Mouse (Mus musculus) stomach, postnatal 0 days (tissue): ENCODE data around the gene Exoc8. TPM values are rescaled to one million over a fixed set of nuclear protein-coding genes. Genes with fewer than 3 reads are reported as not detected.

Experiments
- ATAC-seq: fragments of 200-750 bp; cut with Nextera tagmentation; 2 replicates; pipeline ENCODE4 v1.8.0; 2017; ENCODE audit not compliant: low FRiP score, low TSS enrichment
- DNase-seq: peaks from one replicate; pipeline ENCODE4 v3.0.0-alpha.2; 2016; ENCODE audit warnings: low spot score
- H3K27ac ChIP-seq: fragments of 300-500 bp; sonication (generic); replicated peaks from 2 replicates; pipeline ENCODE4 v1.5.1; 2014; ENCODE audit warnings: mild to moderate bottlenecking, control low read depth
- H3K27me3 ChIP-seq: fragments of 300-500 bp; sonication (generic); 2 replicates; pipeline ENCODE4 v1.6.1; 2014; ENCODE audit warnings: low read length; ENCODE audit not compliant: control insufficient read depth, insufficient read depth
- H3K36me3 ChIP-seq: fragments of 300-500 bp; sonication (generic); 2 replicates; pipeline ENCODE4 v1.6.1; 2014; ENCODE audit warnings: low read length, mixed read lengths; ENCODE audit not compliant: control insufficient read depth, insufficient read depth
- H3K4me1 ChIP-seq: fragments of 300-500 bp; sonication (generic); replicated peaks from 2 replicates; pipeline ENCODE4 v1.6.1; 2014; ENCODE audit warnings: antibody characterized with exemption; ENCODE audit not compliant: control insufficient read depth, insufficient read depth
- H3K4me2 ChIP-seq: fragments of 300-500 bp; sonication (generic); replicated peaks from 2 replicates; pipeline ENCODE4 v1.6.1; 2014; ENCODE audit warnings: low read depth, mild to moderate bottlenecking, control low read depth, moderate library complexity
- H3K4me3 ChIP-seq: fragments of 300-500 bp; sonication (generic); 2 replicates; pipeline ENCODE4 v1.5.1; 2014; ENCODE audit warnings: low read depth, low read length, control low read depth
- H3K9ac ChIP-seq: fragments of 300-500 bp; sonication (generic); 2 replicates; pipeline ENCODE4 v1.6.1; 2014; ENCODE audit warnings: mild to moderate bottlenecking, low read length, control low read depth, mixed read lengths
- H3K9me3 ChIP-seq: fragments of 300-500 bp; sonication (generic); 2 replicates; pipeline ENCODE4 v1.6.1; 2016; ENCODE audit warnings: low read length; ENCODE audit not compliant: control insufficient read depth
- CTCF ChIP-seq: IDR thresholded peaks from 2 replicates; pipeline ENCODE4 v1.5.1; 2016; ENCODE audit warnings: antibody characterized with exemption, low read depth, mild to moderate bottlenecking, moderate library complexity
- EP300 ChIP-seq: optimal IDR thresholded peaks from 2 replicates; pipeline ENCODE3; 2016; ENCODE audit warnings: antibody characterized with exemption
- WGBS: fragments of 180-500 bp; shearing (Covaris S2); extraction: QIAGEN DNeasy Blood & Tissue Kit; methylation state at CpG from one replicate; pipeline ENCODE4 v1.1.7; 2014; 5-methylcytosine and 5-hydroxymethylcytosine counted together
- polyA plus RNA-seq: library from polyadenylated mRNA; unstranded; fragments of >200 nt; fragmentation: Nextera tagmentation; extraction: Ambion mirVana; gene quantifications from 2 replicates; pipeline ENCODE4 v1.2.1, GENCODE M21; 2015

The Exoc8 gene
- 4.9 and 5.9 TPM in 2 replicates for polyA plus RNA-seq

GRCm38 (mm10) chr8:124897386-124898250, at the start of gene Exoc8, which contains the start of gene Sprtn:
Gene Exoc8, minus strand, starts transcription at chr8:124897705.
Gene Sprtn, plus strand, starts transcription at chr8:124897886.
- DNase-seq: peak; percentile 98
- H3K27ac ChIP-seq: peak within 1 kb of the TSS; percentile 90
- no peaks in the 10 kb centered on the region for H3K9me3 ChIP-seq
- H3K27me3 ChIP-seq: no peaks in the 10 kb centered on the region
- H3K4me1 ChIP-seq: peaks cover 14% of the 10 kb centered on the region; the same call in 1 of the 2 replicates
- H3K4me2 ChIP-seq: peak within 1 kb of the TSS; percentile 98
- H3K36me3 ChIP-seq: peaks cover 21% of the 10 kb centered on the region
- WGBS: under 1% methylated on average over 114 of the region's 114 CpGs
- peak; percentile 86 for ATAC-seq
- H3K4me3 ChIP-seq: peak within 1 kb of the TSS; percentile 86
- no peak for TF ChIP-seq CTCF
- TF ChIP-seq EP300: no peak
- H3K9ac ChIP-seq: peak within 1 kb of the TSS; percentile 87

- Histone ChIP-seq H3K4me1 (no peaks in the 10 kb centered on the region; the same call in 1 of the 2 replicates), H3K27ac (no peak overlapping the region), H3K4me3 (no peak overlapping the region), H3K9ac (no peak overlapping the region), H3K27me3 (no peaks in the 10 kb centered on the region), H3K9me3 (no peaks in the 10 kb centered on the region), H3K36me3 (0 out of 2 replicates have a peak, but pooled peaks cover 5% of the 10 kb centered on the region), H3K4me2 (no peak overlapping the region)
- ATAC-seq (no peak), DNase-seq (no peak)
- WGBS: 62% methylated on average over 7 of the region's 7 CpGs
- TF ChIP-seq CTCF: no peak
- TF ChIP-seq EP300: no peak
These were observed 46.9 kb upstream of the Exoc8 start for GRCm38 (mm10) chr8:124944406-124944805.

- H3K27ac ChIP-seq: no peak overlapping the region
- DNase-seq: no peak
These were observed 46.3 kb upstream of the Exoc8 start for GRCm38 (mm10) chr8:124943801-124944200.

DNA sequence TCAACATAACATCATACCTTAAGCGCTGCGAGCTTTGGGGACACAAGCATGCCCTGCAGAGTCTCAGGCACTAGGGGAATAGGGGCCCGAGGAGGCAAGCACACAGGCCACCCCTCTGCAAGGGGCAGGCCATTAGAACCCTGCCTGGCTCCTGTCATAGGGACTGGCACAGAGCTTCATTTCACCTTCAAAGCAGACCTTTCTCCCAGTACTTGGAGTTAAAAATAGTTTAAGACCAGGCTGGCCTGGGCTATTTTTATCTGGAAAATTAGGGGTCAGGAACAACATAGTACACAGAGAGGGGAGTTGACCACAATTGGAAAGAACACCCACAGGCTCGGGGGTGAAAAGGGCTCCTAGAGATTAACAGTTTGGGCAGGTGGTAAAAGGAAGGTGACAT, 39.8 kb upstream of the Exoc8 start:
- no peak for DNase-seq
- Histone ChIP-seq H3K9ac (no peak overlapping the region), H3K4me1 (no peaks in the 10 kb centered on the region), H3K9me3 (no peaks in the 10 kb centered on the region), H3K4me3 (no peak overlapping the region), H3K4me2 (no peak overlapping the region), H3K36me3 (0 out of 2 replicates have a peak, but pooled peaks cover 5% of the 10 kb centered on the region), H3K27me3 (no peaks in the 10 kb centered on the region), H3K27ac (no peak overlapping the region)
- ATAC-seq: no peak
- 89% methylated on average over 4 of the region's 4 CpGs for WGBS
- TF ChIP-seq CTCF: no peak
- TF ChIP-seq EP300: no peak

More at GRCm38 (mm10) chr8:124943801-124944200, 46.3 kb upstream of the Exoc8 start:
- TF ChIP-seq EP300: no peak
- ATAC-seq: no peak
- H3K36me3 ChIP-seq: 0 out of 2 replicates have a peak, but pooled peaks cover 5% of the 10 kb centered on the region
- no peaks in the 10 kb centered on the region for H3K27me3 ChIP-seq
- no peak overlapping the region for H3K4me3 ChIP-seq
- H3K4me1 ChIP-seq: no peaks in the 10 kb centered on the region; the same call in 1 of the 2 replicates
- 87% methylated on average over 6 of the region's 6 CpGs for WGBS
- no peaks in the 10 kb centered on the region for H3K9me3 ChIP-seq
- no peak overlapping the region for H3K9ac ChIP-seq
- no peak overlapping the region for H3K4me2 ChIP-seq

DNA sequence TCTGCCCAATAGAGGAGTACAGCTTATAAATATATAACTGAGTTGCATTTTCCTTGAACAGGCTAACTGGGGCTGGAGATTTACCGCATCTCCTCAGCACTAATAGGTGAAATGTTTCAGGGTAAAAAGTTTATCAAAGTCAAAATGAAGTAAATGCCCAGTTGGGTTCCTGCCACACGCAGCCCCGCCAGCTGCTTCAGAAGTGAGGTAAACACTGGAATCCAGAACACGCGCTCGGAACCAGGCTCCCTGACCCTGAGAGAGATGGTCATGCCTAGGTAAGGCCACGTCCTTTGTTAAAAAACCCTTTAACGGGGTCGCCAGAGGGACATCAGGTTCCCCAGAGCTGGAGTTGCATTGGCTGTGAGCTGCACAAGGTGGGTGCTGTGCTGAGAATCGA, 39.2 kb upstream of the Exoc8 start:
- Histone ChIP-seq H3K36me3 (0 out of 2 replicates have a peak, but pooled peaks cover 5% of the 10 kb centered on the region), H3K27me3 (no peaks in the 10 kb centered on the region), H3K27ac (no peak overlapping the region), H3K9ac (no peak overlapping the region), H3K4me1 (no peaks in the 10 kb centered on the region), H3K4me2 (no peak overlapping the region), H3K4me3 (no peak overlapping the region), H3K9me3 (no peaks in the 10 kb centered on the region)
- TF ChIP-seq EP300: no peak
- TF ChIP-seq CTCF: no peak
- WGBS: 91% methylated on average over 10 of the region's 10 CpGs
- ATAC-seq (no peak), DNase-seq (no peak)

- TF ChIP-seq EP300 (no peak), CTCF (no peak)
- Histone ChIP-seq H3K4me2 (no peak overlapping the region), H3K9me3 (no peaks in the 10 kb centered on the region), H3K27ac (no peak overlapping the region), H3K9ac (no peak overlapping the region), H3K36me3 (no peaks in the 10 kb centered on the region), H3K4me3 (no peak overlapping the region), H3K27me3 (no peaks in the 10 kb centered on the region), H3K4me1 (no peaks in the 10 kb centered on the region)
- ATAC-seq: no peak
- 77% methylated on average over 5 of the region's 5 CpGs for WGBS
- DNase-seq: no peak
These were observed 37.6 kb upstream of the Exoc8 start for GRCm38 (mm10) chr8:124935116-124935515.
